Mouse (Mus musculus): Measurements from ENCODE around the gene Zfp658.

Zfp658 gene

DNA sequence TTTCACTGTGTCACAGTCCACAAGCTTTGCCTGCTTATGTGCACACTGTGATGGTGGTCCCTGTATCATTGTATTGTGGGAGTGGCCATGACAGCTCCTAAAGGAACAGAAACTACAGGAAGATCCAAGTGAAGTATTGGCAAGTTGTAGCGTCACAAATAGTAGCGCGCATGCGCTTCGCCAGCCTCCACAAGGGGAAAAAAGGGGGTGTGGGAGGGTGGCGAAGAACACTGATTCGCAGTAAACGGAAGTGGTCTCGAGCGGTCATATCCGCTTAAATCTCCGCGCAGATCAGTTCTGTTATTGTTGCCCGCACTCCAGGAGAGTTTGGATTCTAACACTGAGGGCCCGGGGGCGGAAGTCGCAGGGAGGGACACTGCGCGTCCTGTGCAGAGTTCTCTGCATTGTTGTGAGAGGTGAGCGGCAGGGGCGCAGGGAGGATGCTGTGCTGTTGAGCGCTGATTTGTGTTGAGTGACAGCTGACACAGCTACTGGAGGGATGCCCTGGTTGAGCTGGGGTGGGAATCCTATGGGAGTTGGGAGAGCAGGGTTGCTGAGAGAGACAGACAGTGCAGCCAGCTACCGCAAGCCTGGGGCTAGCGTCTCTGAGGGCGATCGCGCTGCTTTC is at the start of gene Zfp658:
TSS of gene Zfp658 (plus strand) at position 251 of the 628 bp plus-strand sequence.
- in situ Hi-C loops (cut with MboI; ENCODE audit: low pct_unique_long_range_greater_than_20kb in 1 of 2, low sequenced_read_pairs in 2 of 2, unreplicated experiment in 1 of 2): no loop called here

DNA sequence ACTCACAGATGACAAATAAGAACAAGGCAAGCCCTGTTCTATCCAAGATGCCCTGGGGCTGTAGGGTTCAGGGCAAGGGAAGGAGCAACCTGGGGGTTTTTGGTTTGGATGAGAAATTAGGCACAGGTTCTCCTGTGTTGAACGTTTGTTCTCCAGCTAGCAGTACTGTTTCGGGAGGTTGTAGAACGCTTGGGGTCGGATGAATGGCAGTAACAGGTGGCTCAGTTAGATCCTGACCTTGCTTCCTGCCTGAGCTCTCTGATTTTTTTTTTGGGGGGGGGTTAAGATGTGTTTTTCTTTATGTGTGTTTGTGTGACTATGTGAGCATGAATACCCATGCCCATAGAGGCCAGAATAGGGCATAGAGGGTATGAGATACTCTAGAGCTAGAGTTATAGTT is 49.5 kb upstream of the Zfp658 start:
- in situ Hi-C loops (cut with MboI; ENCODE audit: low pct_unique_long_range_greater_than_20kb in 1 of 2, low sequenced_read_pairs in 2 of 2, unreplicated experiment in 1 of 2): no loop called here

- in situ Hi-C loops (cut with MboI; ENCODE audit: low pct_unique_long_range_greater_than_20kb in 1 of 2, low sequenced_read_pairs in 2 of 2, unreplicated experiment in 1 of 2): no loop called here
Observed at GRCm38 (mm10) chr7:43515076-43515475, 47.0 kb upstream of the Zfp658 start.

DNA sequence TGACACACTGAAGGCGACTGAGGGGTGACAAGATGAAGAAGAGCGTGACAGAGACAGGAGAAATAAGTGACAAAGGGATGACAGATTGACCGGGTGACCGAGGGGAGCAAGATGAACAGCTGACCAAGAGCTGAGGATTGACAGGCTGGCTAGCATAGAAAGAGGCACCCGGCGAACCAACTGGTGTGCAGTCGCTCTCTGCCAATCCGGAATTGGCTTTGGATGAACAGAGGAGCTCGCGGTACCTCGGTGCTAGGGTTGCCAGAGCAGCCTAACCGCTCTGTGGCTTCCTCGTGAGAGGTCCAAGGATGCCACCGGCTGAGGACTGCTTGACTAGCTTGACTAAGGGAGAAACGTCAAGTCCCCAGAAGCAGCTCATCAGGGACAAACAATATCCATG is 43.7 kb upstream of the Zfp658 start:
- in situ Hi-C loops (cut with MboI; ENCODE audit: low pct_unique_long_range_greater_than_20kb in 1 of 2, low sequenced_read_pairs in 2 of 2, unreplicated experiment in 1 of 2): no loop called here

DNA sequence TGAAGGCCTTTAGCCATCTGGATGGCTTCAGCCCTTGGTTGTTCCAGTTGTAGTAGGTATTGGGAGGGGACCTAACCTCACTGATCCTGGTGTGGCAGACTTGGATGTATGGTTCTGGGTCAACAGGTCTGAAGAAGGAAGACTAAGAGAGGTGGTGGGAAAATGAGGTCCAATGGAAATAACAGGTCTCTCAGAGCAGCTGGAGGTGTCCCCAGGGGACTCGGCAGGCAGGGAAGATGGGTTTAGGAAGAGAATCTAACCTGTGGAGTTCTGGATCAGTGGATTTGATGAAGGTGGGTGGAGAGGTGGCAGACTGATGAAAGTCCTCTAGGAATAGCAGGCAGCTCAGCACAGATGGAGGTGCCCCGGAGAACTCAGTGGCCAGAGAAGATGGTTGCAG is 39.3 kb upstream of the Zfp658 start:
- in situ Hi-C loops (cut with MboI; ENCODE audit: low pct_unique_long_range_greater_than_20kb in 1 of 2, low sequenced_read_pairs in 2 of 2, unreplicated experiment in 1 of 2): no loop called here

DNA sequence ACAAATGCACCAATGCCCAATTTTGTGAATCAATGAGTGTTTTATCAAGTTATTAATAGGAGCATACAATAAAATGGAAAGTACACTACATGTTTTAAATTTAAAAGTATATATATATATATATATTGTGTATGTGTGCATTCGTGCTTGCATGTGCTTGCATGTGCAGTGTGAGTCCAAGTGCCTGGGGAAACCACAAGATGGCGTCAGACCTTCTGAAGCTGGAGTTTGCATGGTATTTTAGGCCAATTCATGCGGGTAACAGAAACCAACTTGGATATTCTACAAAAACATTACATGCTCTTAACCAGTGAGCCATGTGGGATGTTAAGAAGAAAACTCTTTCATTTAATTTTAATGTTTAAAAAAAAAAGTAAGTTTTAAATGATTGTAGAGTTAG is 36.7 kb upstream of the Zfp658 start:
- in situ Hi-C loops (cut with MboI; ENCODE audit: low pct_unique_long_range_greater_than_20kb in 1 of 2, low sequenced_read_pairs in 2 of 2, unreplicated experiment in 1 of 2): no loop called here

GRCm38 (mm10) chr7:43530216-43530785 is 31.8 kb upstream of the Zfp658 start:
- in situ Hi-C loops (cut with MboI; ENCODE audit: low pct_unique_long_range_greater_than_20kb in 1 of 2, low sequenced_read_pairs in 2 of 2, unreplicated experiment in 1 of 2): no loop called here

DNA sequence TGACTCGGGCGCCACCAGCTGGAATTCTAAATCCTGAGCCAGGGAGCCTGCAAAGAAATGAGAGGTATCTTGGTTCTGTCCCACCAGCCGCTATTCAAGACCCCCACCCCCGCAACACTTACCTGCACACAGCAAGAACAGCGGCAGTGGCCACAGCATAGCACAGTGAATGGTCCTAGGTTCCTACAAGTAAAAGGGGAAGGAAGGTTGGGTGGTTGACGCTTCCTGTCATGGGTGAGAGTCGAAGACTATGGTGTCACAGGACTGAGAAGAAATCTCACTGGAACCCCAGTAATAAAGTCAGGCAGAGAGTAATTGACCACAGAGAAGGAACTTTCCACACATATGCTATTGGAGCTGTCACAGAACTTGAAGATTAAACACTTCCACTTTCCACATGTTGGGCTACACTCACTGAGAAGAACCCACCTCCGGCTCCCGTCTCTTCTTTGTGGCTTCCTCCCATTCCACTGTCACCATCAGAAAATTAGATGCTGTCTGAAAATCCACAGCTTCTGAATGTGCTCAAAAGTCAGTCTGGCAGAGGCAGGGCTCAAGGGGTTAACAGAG is 29.0 kb upstream of the Zfp658 start:
- in situ Hi-C loops (cut with MboI; ENCODE audit: low pct_unique_long_range_greater_than_20kb in 1 of 2, low sequenced_read_pairs in 2 of 2, unreplicated experiment in 1 of 2): no loop called here

DNA sequence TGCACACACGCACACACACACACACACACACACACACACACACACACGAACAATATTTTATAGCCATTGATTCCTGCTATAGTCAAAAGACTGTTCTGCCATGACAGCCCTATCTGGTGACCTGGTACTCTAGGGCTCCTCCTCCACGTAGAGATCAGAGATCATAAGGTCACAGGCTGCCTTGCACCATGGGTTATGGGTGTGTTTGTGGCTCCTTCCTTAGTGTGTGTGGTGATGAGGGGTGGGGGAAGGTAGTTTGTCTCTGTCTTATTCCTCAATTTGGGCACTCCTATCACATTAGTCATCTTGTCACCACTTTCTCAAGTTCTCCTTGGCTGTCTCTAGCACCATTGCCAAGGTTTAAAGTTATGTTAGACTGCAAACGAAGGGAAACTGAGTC is 23.5 kb upstream of the Zfp658 start:
- in situ Hi-C loops (cut with MboI; ENCODE audit: low pct_unique_long_range_greater_than_20kb in 1 of 2, low sequenced_read_pairs in 2 of 2, unreplicated experiment in 1 of 2): no loop called here

DNA sequence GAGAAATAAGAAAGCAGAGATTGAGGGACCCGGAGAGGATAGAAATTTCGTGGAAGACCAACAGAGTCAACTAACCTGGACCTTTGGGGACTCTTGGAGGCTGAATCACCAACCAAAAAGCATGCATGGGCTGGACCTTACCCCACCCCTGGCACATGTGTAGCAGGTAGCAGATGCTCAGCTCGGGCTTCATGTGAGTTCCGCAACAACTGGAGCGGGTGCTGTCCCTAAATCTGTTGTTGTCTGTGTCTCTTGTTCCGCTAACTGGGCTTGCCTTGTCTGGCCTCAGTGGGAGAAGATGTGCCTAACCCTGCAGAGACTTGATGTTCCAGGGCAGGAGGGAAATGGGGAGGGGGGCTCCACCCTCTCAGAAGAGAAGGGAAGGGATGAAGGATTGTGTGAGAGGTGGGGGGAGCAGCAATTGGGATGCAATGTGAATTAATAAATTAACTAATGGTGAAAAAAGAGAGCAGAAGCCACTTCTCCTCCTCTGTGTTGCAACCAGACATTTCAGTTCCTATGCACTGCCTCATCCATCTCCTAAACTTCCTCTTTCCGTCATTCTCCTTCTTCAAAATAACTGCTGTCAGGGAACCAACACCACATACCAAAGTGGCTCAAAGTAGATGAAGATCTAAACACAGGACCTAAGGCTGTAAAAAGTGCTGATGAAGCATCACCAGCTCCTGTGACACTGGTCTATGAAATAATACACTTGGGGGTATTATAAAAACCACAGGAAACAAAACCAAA is 17.7 kb upstream of the Zfp658 start, which contains the start of gene Cd33:
TSS of gene Cd33 (minus strand) at position 204 of the 753 bp plus-strand sequence.
- in situ Hi-C loops (cut with MboI; ENCODE audit: low pct_unique_long_range_greater_than_20kb in 1 of 2, low sequenced_read_pairs in 2 of 2, unreplicated experiment in 1 of 2): no loop called here

DNA sequence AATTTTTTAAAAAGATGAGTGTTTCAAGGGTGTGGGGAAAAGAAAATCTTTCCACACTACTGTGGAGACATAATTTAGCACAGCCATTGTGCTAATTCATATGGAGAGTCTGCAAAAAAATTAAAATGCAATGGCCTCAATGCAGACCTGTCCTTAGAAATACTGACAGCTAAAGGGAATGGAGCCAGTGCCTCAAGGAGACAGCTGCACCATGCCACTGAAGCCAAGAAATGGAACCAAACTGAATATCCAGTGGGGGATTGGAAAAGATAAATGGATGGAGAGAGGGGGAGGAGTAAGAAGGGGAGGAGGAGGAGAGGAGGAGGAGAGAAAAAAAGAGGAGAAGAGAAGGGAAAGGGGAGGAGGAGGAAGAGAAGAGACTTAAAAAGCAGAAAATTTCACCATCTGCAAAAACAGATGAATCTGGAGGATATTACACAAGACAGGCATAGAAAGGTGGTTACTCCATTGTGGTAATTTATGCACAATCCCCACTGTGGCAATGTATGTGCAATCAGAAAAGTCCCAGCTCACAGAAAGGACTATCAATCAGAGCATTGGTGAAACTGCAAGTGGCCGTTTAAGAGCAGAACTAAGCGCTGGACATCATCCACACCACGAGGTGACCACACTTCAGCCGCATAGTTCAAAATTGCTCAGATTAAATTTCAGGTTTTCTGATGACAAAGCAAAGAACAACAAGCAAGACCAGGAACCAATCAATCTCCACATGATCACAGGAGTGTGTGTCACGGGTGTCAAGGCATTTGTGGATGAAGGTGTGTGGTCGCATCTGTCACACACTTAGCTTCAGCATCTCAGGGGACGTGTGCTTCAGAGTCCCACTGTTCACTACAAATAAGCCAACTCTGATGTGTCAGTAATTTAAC is 16.2 kb upstream of the Zfp658 start:
- in situ Hi-C loops (cut with MboI; ENCODE audit: low pct_unique_long_range_greater_than_20kb in 1 of 2, low sequenced_read_pairs in 2 of 2, unreplicated experiment in 1 of 2): no loop called here

GRCm38 (mm10) chr7:43547666-43548065 is 14.4 kb upstream of the Zfp658 start:
- in situ Hi-C loops (cut with MboI; ENCODE audit: low pct_unique_long_range_greater_than_20kb in 1 of 2, low sequenced_read_pairs in 2 of 2, unreplicated experiment in 1 of 2): no loop called here

DNA sequence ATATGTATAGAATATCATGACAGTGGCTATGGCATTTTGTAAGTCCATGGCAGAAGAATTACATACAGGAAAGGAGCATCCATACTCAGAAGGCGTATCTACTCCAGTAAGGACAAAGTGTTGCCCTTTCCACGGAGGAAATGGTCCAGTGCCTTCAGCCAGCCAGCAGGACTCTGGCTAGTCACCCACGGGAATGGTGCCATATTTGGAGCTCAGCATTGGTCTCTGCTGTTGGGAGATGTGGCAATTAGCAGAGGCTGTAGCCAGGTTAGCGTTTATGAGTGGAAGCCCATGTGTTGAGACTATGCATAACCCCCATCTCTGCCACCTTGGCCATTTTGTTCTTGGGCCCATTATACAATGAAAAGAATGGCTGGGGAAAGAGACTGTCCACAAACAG is 13.8 kb upstream of the Zfp658 start:
- in situ Hi-C loops (cut with MboI; ENCODE audit: low pct_unique_long_range_greater_than_20kb in 1 of 2, low sequenced_read_pairs in 2 of 2, unreplicated experiment in 1 of 2): no loop called here

- in situ Hi-C loops (cut with MboI; ENCODE audit: low pct_unique_long_range_greater_than_20kb in 1 of 2, low sequenced_read_pairs in 2 of 2, unreplicated experiment in 1 of 2): no loop called here
Observed at GRCm38 (mm10) chr7:43553153-43553552, 8.9 kb upstream of the Zfp658 start.

DNA sequence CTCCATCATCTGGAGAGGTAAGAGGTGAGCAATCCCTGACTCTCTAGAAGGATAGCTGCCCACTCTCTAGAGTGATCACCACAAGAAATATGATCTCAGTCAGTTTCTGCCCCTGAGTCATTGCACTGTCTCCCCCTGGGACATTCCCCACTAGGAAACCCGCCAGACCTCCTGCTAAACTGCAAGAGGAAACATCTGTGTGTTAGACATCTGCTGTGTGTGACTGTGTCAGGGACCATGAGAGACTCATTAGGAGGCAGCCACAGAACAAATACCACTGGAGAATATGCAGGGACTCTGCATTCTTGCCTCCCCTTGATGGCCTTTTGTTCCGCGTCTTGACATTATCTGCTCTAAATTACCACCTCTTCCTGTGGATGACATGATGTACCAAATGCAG is 7.5 kb upstream of the Zfp658 start:
- in situ Hi-C loops (cut with MboI; ENCODE audit: low pct_unique_long_range_greater_than_20kb in 1 of 2, low sequenced_read_pairs in 2 of 2, unreplicated experiment in 1 of 2): no loop called here

GRCm38 (mm10) chr7:43555351-43555750 is 6.7 kb upstream of the Zfp658 start:
- in situ Hi-C loops (cut with MboI; ENCODE audit: low pct_unique_long_range_greater_than_20kb in 1 of 2, low sequenced_read_pairs in 2 of 2, unreplicated experiment in 1 of 2): no loop called here

DNA sequence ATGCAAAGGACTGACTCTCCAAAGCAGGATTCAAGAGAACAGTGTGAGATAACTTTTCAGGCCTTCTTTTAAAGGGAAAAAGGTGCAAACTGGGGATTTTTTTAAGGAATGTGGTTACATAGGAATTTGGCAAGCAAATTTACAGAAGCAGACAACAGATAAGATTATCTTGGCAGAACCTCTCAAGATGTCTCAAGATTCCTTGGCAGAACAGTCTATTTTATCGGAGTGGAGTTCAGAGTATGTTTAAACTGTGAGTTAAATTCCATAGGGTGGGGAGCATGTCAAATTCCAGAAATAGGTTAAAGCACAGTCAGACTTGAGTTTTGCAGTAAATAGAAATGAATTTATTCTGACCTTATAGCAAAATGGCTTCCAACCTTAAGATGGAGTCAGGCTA is 5.2 kb upstream of the Zfp658 start:
- in situ Hi-C loops (cut with MboI; ENCODE audit: low pct_unique_long_range_greater_than_20kb in 1 of 2, low sequenced_read_pairs in 2 of 2, unreplicated experiment in 1 of 2): no loop called here

GRCm38 (mm10) chr7:43562651-43563070 is 605 bp downstream of the Zfp658 start:
- in situ Hi-C loops (cut with MboI; ENCODE audit: low pct_unique_long_range_greater_than_20kb in 1 of 2, low sequenced_read_pairs in 2 of 2, unreplicated experiment in 1 of 2): no loop called here

GRCm38 (mm10) chr7:43563300-43563699 is 1.2 kb downstream of the Zfp658 start:
- in situ Hi-C loops (cut with MboI; ENCODE audit: low pct_unique_long_range_greater_than_20kb in 1 of 2, low sequenced_read_pairs in 2 of 2, unreplicated experiment in 1 of 2): no loop called here
